Mouse (Mus musculus) testis, postnatal 14 days (tissue): Measurements from ENCODE around the gene Vmn1r235.
"Not testable (repeated sequence)": the region's sequence is repeated elsewhere in the genome, so short reads cannot be mapped to it uniquely, and the experiment has no call there.

Experiments
- DNase-seq: peaks from one replicate; pipeline ENCODE4 v3.0.0; 2021; ENCODE audit warnings: low spot score

The Vmn1r235 gene

DNA sequence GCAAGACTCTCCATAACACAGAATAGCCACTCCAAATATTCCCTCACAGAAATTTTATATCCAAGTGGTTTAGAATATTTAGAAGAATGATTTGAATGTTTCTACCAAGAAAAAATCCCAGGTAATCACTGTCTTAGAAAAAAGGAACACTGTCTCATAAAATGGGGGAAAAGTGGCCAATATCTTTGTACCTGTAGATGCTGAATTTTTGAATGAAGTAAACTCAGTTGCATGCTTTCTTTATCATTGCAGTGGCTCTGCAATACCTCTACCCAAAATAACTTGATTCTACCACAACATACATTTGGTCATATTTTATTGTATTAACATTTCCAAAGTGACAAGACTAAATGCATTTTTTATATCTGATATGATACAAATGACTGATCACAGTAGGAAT is at the start of gene Vmn1r235:
TSS of gene Vmn1r235 (plus strand) at position 301 of the 400 bp plus-strand sequence.
- no peak for DNase-seq

DNA sequence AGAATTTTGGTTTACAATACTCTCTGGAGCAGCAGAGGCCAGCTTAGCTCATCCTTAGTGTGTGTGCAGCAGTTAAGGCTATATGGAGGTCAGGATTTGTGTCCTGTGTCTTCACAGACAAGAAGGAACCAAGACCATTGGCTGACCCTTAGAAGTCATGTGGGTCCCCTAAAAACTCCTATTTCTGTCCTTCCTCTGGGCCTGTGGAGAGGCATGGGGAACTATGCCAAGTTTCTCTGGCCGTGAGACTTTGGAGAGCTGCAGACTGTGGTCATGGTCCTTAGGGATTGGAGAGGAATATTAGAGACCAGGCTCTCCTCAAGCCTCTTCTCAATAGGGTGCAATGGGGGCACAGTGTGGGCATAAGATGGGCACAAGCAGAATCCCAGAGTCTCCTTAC is 45.1 kb upstream of the Vmn1r235 start:
- not testable (repeated sequence) for DNase-seq

- DNase-seq, result no peak
Measured at GRCm38 (mm10) chr17:21225787-21226186, 30.4 kb upstream of the Vmn1r235 start, which contains the start of gene Vmn1r234. Gene Vmn1r234, plus strand, starts transcription at chr17:21226087.

DNA sequence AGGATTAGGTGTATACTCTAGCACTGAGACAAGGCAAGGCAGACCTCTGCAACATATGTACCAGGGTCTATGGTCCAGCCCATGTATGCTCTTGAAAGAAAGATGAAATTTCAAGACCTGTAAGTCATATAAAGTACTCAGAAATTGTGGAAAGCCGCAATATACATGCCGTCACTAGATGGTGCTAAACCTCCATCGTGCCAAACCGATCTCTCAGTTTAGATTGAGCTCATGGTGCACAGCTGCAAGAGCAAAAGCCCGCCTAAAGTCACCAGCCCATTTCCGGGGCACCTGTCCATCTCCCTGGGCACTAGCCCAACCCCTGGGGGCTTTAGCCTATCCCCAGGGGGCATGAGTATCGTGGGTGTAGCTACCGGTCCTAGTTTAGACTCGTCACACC is 24.6 kb upstream of the Vmn1r235 start:
- no peak for DNase-seq

GRCm38 (mm10) chr17:21272103-21272502 is 15.9 kb downstream of the Vmn1r235 start:
- DNase-seq, result no peak

GRCm38 (mm10) chr17:21282642-21283041 is 26.4 kb downstream of the Vmn1r235 start, which contains the start of gene Vmn1r236:
Gene Vmn1r236, plus strand, starts transcription at chr17:21282942.
- no peak for DNase-seq

DNA sequence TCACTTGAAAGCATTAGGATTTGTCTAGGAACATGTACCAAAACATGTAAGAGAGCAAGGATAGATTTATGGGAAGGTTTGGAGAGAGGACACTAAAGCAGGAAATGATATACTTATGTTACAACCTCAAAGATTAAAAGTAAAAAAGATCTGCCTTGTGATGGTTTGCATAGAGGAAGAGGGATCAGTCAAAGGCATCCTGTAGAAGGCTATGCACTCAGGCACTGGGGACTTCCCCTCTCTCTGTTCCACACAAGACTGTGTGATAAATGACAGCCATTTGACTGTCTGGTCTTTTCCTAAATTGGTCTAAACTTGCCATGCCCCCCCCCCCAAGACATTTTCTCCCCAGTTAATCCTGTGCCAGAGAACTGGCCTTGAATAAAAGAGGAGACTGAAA is 28.2 kb downstream of the Vmn1r235 start:
- DNase-seq, result no peak

- DNase-seq, result no peak
Measured at GRCm38 (mm10) chr17:21289695-21290094, 33.5 kb downstream of the Vmn1r235 start.

DNA sequence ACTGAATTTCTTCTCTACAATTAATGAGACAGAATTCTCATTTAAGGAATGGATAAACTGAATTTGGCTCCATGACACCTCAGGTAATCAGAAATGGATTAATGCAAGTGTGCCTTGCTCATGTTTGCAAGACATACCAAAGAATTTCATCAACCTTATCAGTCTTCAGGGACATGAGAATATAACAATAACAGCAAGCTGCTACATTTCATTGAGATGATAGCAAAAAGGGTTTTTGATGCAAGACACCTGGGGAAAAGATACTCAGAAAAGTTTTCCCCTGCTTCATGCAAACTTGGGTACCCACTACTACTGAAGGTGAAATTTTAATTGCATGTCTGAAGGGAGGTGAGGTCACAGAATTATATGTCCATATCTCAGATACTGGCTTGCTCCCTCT is 55.4 kb downstream of the Vmn1r235 start, which contains the start of gene Vmn1r237:
TSS of gene Vmn1r237 (plus strand) at position 301 of the 400 bp plus-strand sequence.
- no peak for DNase-seq
